Mouse (Mus musculus) spleen, postnatal 4 days (tissue): ENCODE data around the gene Gm30191.
"Not testable (repeated sequence)": the region's sequence is repeated elsewhere in the genome, so short reads cannot be mapped to it uniquely, and the experiment has no call there.

Experiments
- DNase-seq, 2 experiments: peaks; one replicate each; pipeline ENCODE4 v3.0.0; 2022; ENCODE audit warnings: low spot score in 2 of 2

Gene Gm30191

GRCm38 (mm10) chr4:134252131-134252910 lies 5.6 kb downstream of the Gm30191 start:
- peak in 1 of 2 experiments; percentile 58 for DNase-seq

- peak in 1 of 2 experiments; percentile 53 for DNase-seq
Measured at GRCm38 (mm10) chr4:134252911-134253721, 6.4 kb downstream of the Gm30191 start.

- peak in 1 of 2 experiments; percentile 59 for DNase-seq
Measured at GRCm38 (mm10) chr4:134253722-134254324, 7.1 kb downstream of the Gm30191 start, which contains the start of gene Grrp1. Gene Grrp1 (minus strand): TSS chr4:134254106.

GRCm38 (mm10) chr4:134254835-134255234 lies 8.1 kb downstream of the Gm30191 start:
- DNase-seq, result no peak

- peak in 1 of 2 experiments; percentile 60 for DNase-seq
Measured at GRCm38 (mm10) chr4:134255854-134256253, 9.1 kb downstream of the Gm30191 start.

- DNase-seq, result peak in 1 of 2 experiments; percentile 59
Measured at GRCm38 (mm10) chr4:134256407-134257197, 9.9 kb downstream of the Gm30191 start.

- DNase-seq, result no peak
Measured at GRCm38 (mm10) chr4:134257198-134258009, 10.7 kb downstream of the Gm30191 start.

- DNase-seq, result no peak
Measured at GRCm38 (mm10) chr4:134258354-134258753, 11.6 kb downstream of the Gm30191 start.

GRCm38 (mm10) chr4:134263191-134263590 lies 16.5 kb downstream of the Gm30191 start:
- peak; percentile 48 to 82 for DNase-seq

- DNase-seq, result no peak
Measured at GRCm38 (mm10) chr4:134265860-134266585, 19.3 kb downstream of the Gm30191 start.

- peak in 1 of 2 experiments; percentile 53 for DNase-seq
Measured at GRCm38 (mm10) chr4:134268102-134268655, 21.4 kb downstream of the Gm30191 start.

GRCm38 (mm10) chr4:134269622-134270021 lies 22.9 kb downstream of the Gm30191 start:
- DNase-seq, result not testable (repeated sequence)

- peak in 1 of 2 experiments; percentile 54 for DNase-seq
Measured at GRCm38 (mm10) chr4:134271979-134272378, 25.2 kb downstream of the Gm30191 start.

- no peak for DNase-seq
Measured at GRCm38 (mm10) chr4:134272731-134273416, 26.1 kb downstream of the Gm30191 start.

- peak; percentile 70 to 78 for DNase-seq
Measured at GRCm38 (mm10) chr4:134273417-134274345, 26.9 kb downstream of the Gm30191 start.

GRCm38 (mm10) chr4:134284942-134285341 lies 38.2 kb downstream of the Gm30191 start:
- peak; percentile 71 to 76 for DNase-seq
